Mouse (Mus musculus): ENCODE results near the gene Slc2a5. TPM values are rescaled to one million over a fixed set of nuclear protein-coding genes. Genes with fewer than 3 reads are reported as not detected.

Gene Slc2a5
- polyA plus RNA-seq, 1 experiment from 2014 or later, result 1.8 TPM

- Histone ChIP-seq H3K27me3 (ENCODE audit: low read depth, poor library complexity, severe bottlenecking) (peaks cover 59% of the 10 kb centered on the region), H3K4me3 (peak overlapping the region; percentile 70), H3K36me3 (no peaks in the 10 kb centered on the region), H3K4me1 (peaks cover 18% of the 10 kb centered on the region), H3K9me3 (replicated peaks) (peaks cover 4% of the 10 kb centered on the region; the same call in 1 of the 2 replicates), H3K27ac (replicated peaks) (peak overlapping the region; percentile 73)
- no peak for DNase-seq (ENCODE audit: low spot score)
- WGBS, result 15% methylated on average over 29 of the region's 29 CpGs
These were observed 31.1 kb upstream of the Slc2a5 start for GRCm38 (mm10) chr4:150087890-150088530.

DNA sequence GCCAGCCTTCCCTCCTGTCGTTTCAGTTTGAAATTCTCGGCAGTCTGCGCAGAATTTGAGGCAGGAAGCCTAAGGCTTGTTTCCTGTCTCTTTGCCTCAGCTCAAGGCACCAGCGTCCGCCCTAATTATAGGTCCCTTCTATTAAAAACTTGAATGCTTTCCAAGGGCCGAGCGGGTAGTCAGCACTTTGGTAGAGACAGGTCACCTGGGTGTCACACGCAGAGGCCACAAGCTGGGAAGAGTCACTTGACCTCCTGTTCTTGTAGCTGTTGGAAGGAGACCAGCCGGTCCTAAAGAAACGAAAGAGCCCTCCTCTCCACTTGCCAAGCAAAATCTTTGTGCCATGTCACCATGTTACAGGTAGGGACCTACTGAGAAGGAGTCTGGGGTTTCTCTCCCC lies 30.0 kb upstream of the Slc2a5 start:
- H3K27me3 ChIP-seq (ENCODE audit: low read depth, poor library complexity, severe bottlenecking), result peaks cover 70% of the 10 kb centered on the region
- WGBS, result 81% methylated on average over 10 of the region's 10 CpGs
- no peak for DNase-seq (ENCODE audit: low spot score)

GRCm38 (mm10) chr4:150091887-150092582 lies 27.0 kb upstream of the Slc2a5 start:
- Histone ChIP-seq H3K27ac (replicated peaks) (no peak overlapping the region), H3K4me3 (no peak overlapping the region), H3K9me3 (replicated peaks) (no peaks in the 10 kb centered on the region), H3K36me3 (no peaks in the 10 kb centered on the region), H3K27me3 (ENCODE audit: low read depth, poor library complexity, severe bottlenecking) (peaks cover 95% of the 10 kb centered on the region), H3K4me1 (peaks cover 40% of the 10 kb centered on the region)
- WGBS, result 85% methylated on average over 18 of the region's 18 CpGs
- peak; percentile 42 for DNase-seq (ENCODE audit: low spot score)

More for the DNA sequence above, 30.0 kb upstream of the Slc2a5 start:
- Histone ChIP-seq H3K4me3 (no peak overlapping the region), H3K9me3 (replicated peaks) (no peaks in the 10 kb centered on the region; the same call in 1 of the 2 replicates), H3K36me3 (no peaks in the 10 kb centered on the region), H3K4me1 (peaks cover 28% of the 10 kb centered on the region), H3K27ac (replicated peaks) (no peak overlapping the region)

- DNase-seq (ENCODE audit: low spot score), result no peak
- Histone ChIP-seq H3K27ac (replicated peaks) (no peak overlapping the region), H3K27me3 (ENCODE audit: low read depth, poor library complexity, severe bottlenecking) (peaks cover 99% of the 10 kb centered on the region), H3K9me3 (replicated peaks) (no peaks in the 10 kb centered on the region), H3K4me1 (peaks cover 35% of the 10 kb centered on the region), H3K36me3 (no peaks in the 10 kb centered on the region), H3K4me3 (no peak overlapping the region)
- 63% methylated on average over 3 of the region's 3 CpGs for WGBS
These were observed 26.5 kb upstream of the Slc2a5 start for GRCm38 (mm10) chr4:150092583-150092902.

- WGBS, result 21% methylated on average over 12 of the region's 12 CpGs
- H3K9me3 ChIP-seq (replicated peaks), result no peaks in the 10 kb centered on the region
- no peaks in the 10 kb centered on the region for H3K36me3 ChIP-seq
- peak overlapping the region; percentile 16; the same call in 1 of the 2 replicates for H3K4me3 ChIP-seq
- peak overlapping the region; percentile 81 for H3K27ac ChIP-seq (replicated peaks)
- peak; percentile 39 for DNase-seq (ENCODE audit: low spot score)
- H3K4me1 ChIP-seq, result peaks cover 27% of the 10 kb centered on the region
- peaks cover 99% of the 10 kb centered on the region for H3K27me3 ChIP-seq (ENCODE audit: low read depth, poor library complexity, severe bottlenecking)
These were observed 25.3 kb upstream of the Slc2a5 start for GRCm38 (mm10) chr4:150093560-150094462.

DNA sequence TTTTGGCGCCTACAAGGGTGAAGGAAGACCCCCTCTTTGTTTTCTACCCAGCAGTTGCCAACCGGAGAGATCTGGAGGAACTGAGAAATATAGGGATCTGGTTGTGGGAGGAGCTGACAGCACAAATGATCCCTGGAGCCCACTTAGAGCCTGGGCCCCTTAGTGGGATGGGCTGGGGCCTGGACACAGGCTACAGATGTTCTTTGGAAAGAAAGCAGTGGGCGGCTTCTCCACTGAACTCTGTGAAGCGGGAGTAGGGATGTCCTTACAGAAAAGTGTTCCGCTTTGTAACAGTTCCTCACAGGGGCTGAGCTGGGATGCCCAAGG lies 24.7 kb upstream of the Slc2a5 start:
- 14% methylated on average over 5 of the region's 5 CpGs for WGBS
- peak overlapping the region; percentile 16; the same call in 1 of the 2 replicates for H3K4me3 ChIP-seq
- DNase-seq (ENCODE audit: low spot score), result peak; percentile 44
- peak overlapping the region; percentile 81 for H3K27ac ChIP-seq (replicated peaks)
- peaks cover 27% of the 10 kb centered on the region for H3K4me1 ChIP-seq
- no peaks in the 10 kb centered on the region for H3K36me3 ChIP-seq
- H3K9me3 ChIP-seq (replicated peaks), result no peaks in the 10 kb centered on the region
- H3K27me3 ChIP-seq (ENCODE audit: low read depth, poor library complexity, severe bottlenecking), result peaks cover 97% of the 10 kb centered on the region

DNA sequence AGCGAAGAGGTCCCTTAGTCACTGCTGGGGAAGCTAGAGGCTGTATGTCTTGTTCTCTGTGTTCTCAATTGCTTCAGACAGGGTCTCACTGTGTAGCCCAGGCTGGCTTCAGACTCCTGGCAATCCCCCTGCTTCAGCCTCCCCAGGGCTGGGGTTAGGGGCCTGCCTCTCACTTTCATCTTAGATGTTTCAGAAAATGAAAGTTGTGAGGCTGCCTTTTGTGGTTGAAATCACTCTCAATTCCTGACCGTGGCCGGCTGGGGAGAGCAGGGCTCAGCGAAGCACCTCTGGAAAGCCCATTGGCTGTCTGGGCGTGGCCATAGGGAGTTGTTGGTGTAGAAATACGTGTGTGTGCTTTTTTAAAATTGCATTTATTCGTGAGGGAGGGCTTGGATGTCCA lies 22.8 kb upstream of the Slc2a5 start:
- 78% methylated on average over 7 of the region's 7 CpGs for WGBS
- H3K27me3 ChIP-seq (ENCODE audit: low read depth, poor library complexity, severe bottlenecking), result peaks cover 97% of the 10 kb centered on the region
- H3K36me3 ChIP-seq, result no peaks in the 10 kb centered on the region
- peaks cover 27% of the 10 kb centered on the region for H3K4me1 ChIP-seq
- DNase-seq (ENCODE audit: low spot score), result no peak
- no peak overlapping the region for H3K27ac ChIP-seq (replicated peaks)
- no peak overlapping the region for H3K4me3 ChIP-seq
- H3K9me3 ChIP-seq (replicated peaks), result no peaks in the 10 kb centered on the region

DNA sequence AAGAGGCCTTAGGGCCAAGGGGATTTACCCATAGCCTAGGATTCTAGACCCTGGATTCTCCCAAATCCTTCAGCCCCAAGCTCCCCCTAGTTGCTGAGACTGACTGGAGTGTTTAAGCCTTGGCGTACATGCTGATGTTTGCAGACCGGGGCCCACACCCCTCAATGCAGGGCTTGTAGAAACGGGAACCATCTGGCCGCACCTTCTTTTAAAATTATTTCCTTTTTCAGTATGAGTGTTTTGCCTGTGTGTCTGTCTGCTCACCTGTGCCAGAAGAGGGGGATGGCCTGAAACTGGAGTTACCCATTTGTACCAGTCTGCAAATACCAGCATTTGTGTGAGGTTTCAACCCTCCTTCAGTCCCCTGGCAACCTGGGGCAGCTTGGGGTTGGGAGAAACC lies 21.2 kb upstream of the Slc2a5 start:
- H3K27ac ChIP-seq (replicated peaks), result no peak overlapping the region
- no peak for DNase-seq (ENCODE audit: low spot score)
- H3K9me3 ChIP-seq (replicated peaks), result no peaks in the 10 kb centered on the region
- no peak overlapping the region for H3K4me3 ChIP-seq
- 84% methylated on average over 4 of the region's 4 CpGs for WGBS
- H3K36me3 ChIP-seq, result no peaks in the 10 kb centered on the region
- H3K27me3 ChIP-seq (ENCODE audit: low read depth, poor library complexity, severe bottlenecking), result peaks cover 88% of the 10 kb centered on the region
- peaks cover 27% of the 10 kb centered on the region for H3K4me1 ChIP-seq

GRCm38 (mm10) chr4:150098880-150099279 lies 20.2 kb upstream of the Slc2a5 start:
- H3K27me3 ChIP-seq (ENCODE audit: low read depth, poor library complexity, severe bottlenecking), result peaks cover 78% of the 10 kb centered on the region
- no peak overlapping the region for H3K27ac ChIP-seq (replicated peaks)
- WGBS, result 21% methylated on average over 10 of the region's 10 CpGs
- H3K9me3 ChIP-seq (replicated peaks), result no peaks in the 10 kb centered on the region
- no peaks in the 10 kb centered on the region for H3K36me3 ChIP-seq
- DNase-seq (ENCODE audit: low spot score), result peak; percentile 37
- peaks cover 19% of the 10 kb centered on the region for H3K4me1 ChIP-seq
- H3K4me3 ChIP-seq, result no peak overlapping the region

DNA sequence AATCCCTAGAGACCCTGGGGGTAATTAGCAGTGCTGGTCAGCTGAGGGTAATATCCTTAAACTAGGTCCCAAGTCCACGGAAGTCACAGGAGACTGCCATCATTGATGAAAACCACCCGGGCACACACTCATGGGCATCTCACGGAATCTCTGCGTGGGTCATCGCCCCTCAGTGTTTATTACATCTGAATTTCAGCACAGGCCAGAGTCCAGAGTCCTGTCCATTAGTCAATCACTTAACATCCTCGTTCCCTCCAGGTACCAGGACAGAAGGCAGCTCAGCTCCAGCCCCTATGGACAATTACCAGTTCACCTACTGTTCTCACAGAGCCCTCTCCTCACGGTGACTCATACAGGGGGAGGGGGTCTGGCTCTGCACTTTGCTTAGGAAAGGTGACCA lies 16.3 kb upstream of the Slc2a5 start:
- no peak for DNase-seq (ENCODE audit: low spot score)
- Histone ChIP-seq H3K36me3 (no peaks in the 10 kb centered on the region), H3K27ac (replicated peaks) (no peak overlapping the region), H3K4me3 (no peak overlapping the region), H3K4me1 (peaks cover 9% of the 10 kb centered on the region), H3K27me3 (ENCODE audit: low read depth, poor library complexity, severe bottlenecking) (peaks cover 39% of the 10 kb centered on the region), H3K9me3 (replicated peaks) (no peaks in the 10 kb centered on the region)
- WGBS, result 84% methylated on average over 7 of the region's 7 CpGs

DNA sequence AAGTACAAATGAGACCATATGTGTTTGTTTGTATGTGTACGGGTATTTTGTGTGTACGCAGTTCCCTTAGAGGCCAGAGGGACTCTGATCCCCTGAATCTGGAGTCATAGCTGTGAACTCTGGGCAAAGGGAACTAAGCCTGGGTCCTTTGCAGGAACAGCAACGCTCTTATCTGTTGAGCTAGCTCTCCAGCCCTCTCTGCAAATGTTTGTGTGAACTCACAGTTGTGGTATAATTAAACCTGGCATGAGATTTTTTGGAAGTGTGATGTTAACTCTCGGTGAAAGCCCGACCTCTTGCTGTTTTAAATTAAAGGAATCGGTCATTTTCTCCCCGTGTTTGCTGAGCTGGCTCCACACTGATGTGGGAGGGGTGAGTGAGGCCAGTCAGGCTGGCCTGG lies 13.4 kb upstream of the Slc2a5 start:
- 62% methylated on average over 7 of the region's 7 CpGs for WGBS
- H3K27me3 ChIP-seq (ENCODE audit: low read depth, poor library complexity, severe bottlenecking), result peaks cover 13% of the 10 kb centered on the region
- no peaks in the 10 kb centered on the region for H3K9me3 ChIP-seq (replicated peaks)
- no peaks in the 10 kb centered on the region for H3K36me3 ChIP-seq
- H3K27ac ChIP-seq (replicated peaks), result no peak overlapping the region
- peaks cover 9% of the 10 kb centered on the region for H3K4me1 ChIP-seq
- H3K4me3 ChIP-seq, result no peak overlapping the region
- no peak for DNase-seq (ENCODE audit: low spot score)

- Histone ChIP-seq H3K4me3 (no peak overlapping the region), H3K4me1 (peaks cover 9% of the 10 kb centered on the region), H3K36me3 (no peaks in the 10 kb centered on the region), H3K9me3 (replicated peaks) (no peaks in the 10 kb centered on the region), H3K27me3 (ENCODE audit: low read depth, poor library complexity, severe bottlenecking) (peaks cover 3% of the 10 kb centered on the region), H3K27ac (replicated peaks) (no peak overlapping the region)
- WGBS, result 85% methylated on average over 5 of the region's 5 CpGs
- no peak for DNase-seq (ENCODE audit: low spot score)
These were observed 12.4 kb upstream of the Slc2a5 start for GRCm38 (mm10) chr4:150106637-150107036.

GRCm38 (mm10) chr4:150109636-150110035 lies 9.4 kb upstream of the Slc2a5 start:
- peaks cover 10% of the 10 kb centered on the region for H3K4me1 ChIP-seq

More at GRCm38 (mm10) chr4:150109636-150110035, 9.4 kb upstream of the Slc2a5 start:
- DNase-seq (ENCODE audit: low spot score), result no peak
- Histone ChIP-seq H3K27me3 (ENCODE audit: low read depth, poor library complexity, severe bottlenecking) (no peaks in the 10 kb centered on the region), H3K36me3 (no peaks in the 10 kb centered on the region), H3K4me3 (no peak overlapping the region), H3K27ac (replicated peaks) (no peak overlapping the region), H3K9me3 (replicated peaks) (no peaks in the 10 kb centered on the region)
- WGBS, result 82% methylated on average over 3 of the region's 3 CpGs

All from midbrain, embryonic 10.5 days (tissue).